Mouse (Mus musculus) cerebellum, postnatal 4 days (tissue): ENCODE results near the gene Scp2.
"Not testable (repeated sequence)": the region's sequence is repeated elsewhere in the genome, so short reads cannot be mapped to it uniquely, and the experiment has no call there.

Source experiments
- DNase-seq, 2 experiments: peaks; one replicate each; pipeline ENCODE4 v3.0.0; 2022; ENCODE audit warnings: low spot score in 2 of 2, mixed read lengths in 1 of 2

Gene Scp2

GRCm38 (mm10) chr4:108109728-108110127 is 35.1 kb downstream of the Scp2 start:
- DNase-seq: no peak

- DNase-seq: no peak
These were observed 48.5 kb downstream of the Scp2 start, which contains the start of gene Podn for GRCm38 (mm10) chr4:108096345-108096744. Gene Podn, minus strand, starts transcription at chr4:108096445.

DNA sequence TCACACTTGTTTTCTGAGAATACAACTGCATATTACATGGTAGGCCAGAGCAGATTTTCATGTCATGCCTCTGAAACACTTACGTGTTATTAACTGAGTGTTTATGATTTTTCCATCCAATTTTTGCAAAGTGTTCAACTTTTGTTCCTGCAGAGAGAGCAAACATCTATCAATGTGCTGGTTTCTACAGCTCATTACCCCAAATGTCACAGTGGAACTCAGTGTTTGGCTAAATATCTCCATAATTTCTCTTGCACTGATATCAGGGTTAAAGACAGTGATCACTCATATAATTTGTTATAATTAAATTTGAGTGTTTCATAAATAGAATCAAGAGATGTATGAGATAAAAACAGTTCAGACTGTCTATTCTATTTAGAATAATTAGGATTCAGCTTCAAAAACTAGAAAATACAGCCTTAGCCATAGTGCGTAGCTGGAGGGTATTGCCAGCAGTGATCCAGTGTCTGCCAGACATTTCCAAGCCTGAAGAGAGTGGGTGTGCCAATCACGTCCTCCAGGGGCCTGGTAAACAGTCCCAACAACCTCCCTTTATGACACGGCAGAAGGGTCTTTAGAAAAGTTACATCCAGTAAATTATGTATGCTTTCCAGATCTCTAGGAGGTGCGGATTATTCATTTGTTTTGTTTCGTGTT is 51.9 kb downstream of the Scp2 start:
- no peak for DNase-seq

DNA sequence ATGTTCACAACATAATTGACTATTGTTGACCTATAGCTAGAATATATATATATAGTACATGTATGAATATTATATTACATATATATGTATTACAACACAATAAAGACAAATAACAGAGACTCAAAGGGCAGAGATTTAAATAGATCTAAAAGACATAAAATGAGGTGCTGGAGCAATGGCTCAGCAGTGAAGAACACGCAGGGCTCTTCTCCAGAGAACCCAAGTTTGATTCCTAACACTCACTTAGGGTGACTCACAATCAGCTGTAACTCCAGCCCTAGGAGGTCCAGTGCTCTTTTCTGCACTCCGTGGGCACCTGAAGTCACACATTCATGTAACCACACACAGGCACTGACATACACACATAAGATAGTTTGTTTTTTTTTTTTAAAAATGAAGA is 60.8 kb downstream of the Scp2 start:
- no peak for DNase-seq

DNA sequence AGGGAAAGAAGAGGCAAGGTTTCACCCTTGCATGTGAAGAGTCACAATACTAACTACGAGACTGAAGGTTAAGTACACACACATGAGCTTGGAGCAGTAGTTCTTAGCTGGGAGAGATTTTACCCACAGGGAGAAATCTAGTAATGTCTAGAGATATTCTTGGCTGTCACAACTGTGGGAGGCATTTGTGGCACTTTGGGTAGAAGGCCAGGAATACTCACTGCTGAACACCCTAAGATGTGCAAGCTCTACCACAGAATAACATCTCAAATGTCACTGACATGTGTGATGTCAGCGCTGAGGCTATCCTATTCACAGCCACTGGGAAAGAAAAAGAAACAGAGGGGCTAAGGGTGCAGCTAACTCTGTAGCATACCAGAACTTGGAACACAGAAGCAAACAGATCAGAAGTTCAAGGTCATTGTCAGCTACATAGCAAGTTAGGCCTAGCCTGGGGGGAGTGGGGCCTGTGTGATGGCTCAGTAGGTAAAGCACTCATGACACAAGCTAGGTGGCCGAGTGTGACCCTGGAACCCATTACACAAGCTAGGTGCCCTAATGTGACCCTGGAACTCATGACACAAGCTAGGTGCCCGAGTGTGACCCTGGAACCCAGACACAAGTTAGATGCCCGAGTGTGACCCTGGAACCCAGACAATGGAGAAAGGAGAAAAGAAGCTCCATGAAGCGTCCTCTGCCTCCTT is 61.6 kb downstream of the Scp2 start:
- no peak for DNase-seq

DNA sequence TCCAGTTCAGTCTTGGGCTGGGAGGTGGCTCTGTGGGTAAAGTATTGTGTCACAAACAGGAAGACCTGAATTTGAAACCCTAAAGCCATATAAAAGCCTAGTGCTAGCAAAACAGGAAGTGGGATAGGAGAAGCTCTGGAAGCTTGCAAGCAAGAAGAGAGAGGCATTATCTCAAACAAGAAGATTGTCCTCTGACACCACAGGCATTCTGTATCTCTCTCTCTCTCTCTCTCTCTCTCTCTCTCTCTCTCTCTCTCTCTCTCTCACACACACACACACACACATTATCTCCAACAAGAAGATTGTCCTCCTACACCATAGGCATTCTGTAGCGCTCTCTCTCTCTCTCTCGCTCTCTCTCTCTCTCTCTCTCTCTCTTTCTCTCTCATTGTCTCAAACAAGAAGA is 62.4 kb downstream of the Scp2 start:
- DNase-seq: no peak

- DNase-seq: no peak
These were observed 63.9 kb downstream of the Scp2 start for GRCm38 (mm10) chr4:108080876-108081275.

DNA sequence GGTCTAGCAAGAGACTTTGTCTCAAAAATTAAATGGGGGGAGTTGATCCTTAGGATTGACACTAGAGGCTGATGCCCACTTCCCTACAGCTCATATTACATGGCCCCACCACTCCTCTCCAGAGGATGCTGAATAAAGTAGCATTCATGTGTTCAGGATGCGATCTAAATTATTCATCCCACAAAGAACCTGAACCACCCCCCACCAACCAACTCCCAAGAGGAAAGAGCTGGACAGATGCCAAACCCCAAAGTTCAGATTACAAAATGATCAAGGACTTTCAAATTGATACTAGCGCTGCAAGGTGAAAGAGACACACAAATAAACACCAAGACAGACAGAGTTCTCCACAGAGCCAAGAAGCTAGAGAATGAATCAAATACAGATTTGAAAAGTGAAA is 65.0 kb downstream of the Scp2 start:
- DNase-seq: no peak

GRCm38 (mm10) chr4:108079191-108079590 is 65.6 kb downstream of the Scp2 start:
- not testable (repeated sequence) for DNase-seq

- no peak for DNase-seq
These were observed 67.4 kb downstream of the Scp2 start for GRCm38 (mm10) chr4:108077224-108077955.

GRCm38 (mm10) chr4:108074204-108074823 is 70.5 kb downstream of the Scp2 start:
- DNase-seq: no peak

DNA sequence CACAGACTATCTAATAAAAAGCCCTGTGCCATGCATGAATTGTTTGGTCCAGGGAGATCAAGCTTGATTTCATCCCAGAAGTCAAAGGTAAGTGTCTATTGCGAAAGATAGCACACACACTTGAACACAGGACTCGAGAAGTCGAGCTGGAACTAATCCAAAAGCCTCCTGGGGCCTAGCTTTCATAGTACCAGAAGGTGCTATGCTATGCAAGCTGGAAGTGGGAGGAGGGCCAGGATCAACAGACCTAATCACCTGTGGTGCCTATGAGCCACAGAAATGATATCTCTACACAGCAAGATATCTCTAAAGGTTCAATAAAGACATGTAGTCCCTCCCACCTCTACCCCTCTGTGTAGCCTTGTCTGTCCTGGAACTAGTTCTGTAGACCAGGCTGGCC is 72.7 kb downstream of the Scp2 start:
- no peak for DNase-seq

DNA sequence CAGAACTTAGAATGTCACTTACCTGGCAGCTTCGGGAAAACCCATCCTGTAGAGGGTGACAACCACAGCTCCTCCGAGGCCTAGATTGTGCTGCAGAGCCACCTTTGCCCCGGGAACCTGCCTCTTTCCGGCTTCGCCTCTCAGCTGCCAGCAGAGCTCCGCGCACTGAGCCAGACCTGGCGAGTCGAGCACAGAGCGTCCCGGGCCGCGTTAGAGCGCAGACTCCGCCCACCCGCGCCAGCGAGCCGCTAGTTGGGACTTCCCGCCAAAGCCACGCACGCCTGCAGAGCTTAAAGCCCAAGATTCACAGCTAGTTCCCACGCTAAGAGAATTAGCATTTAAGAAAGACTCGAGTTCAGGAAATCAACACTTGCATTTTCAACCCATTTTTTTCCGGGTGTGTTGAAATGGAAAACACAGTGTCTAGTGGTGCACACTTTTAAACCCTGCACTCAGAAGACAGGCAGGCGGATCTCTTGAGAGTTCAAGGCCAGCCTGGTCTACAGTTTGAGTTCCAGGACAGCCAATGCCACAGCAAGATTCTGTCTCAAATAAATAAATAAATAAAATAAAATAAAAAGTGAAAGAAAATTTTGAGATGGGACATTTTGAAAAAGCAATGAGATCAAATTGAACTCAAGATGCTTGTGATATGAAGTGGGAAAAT is 73.4 kb downstream of the Scp2 start:
- DNase-seq: peak; percentile 75 to 92

- DNase-seq: no peak
These were observed 74.1 kb downstream of the Scp2 start for GRCm38 (mm10) chr4:108070723-108071122.

- no peak for DNase-seq
These were observed 74.5 kb downstream of the Scp2 start for GRCm38 (mm10) chr4:108070286-108070685.

DNA sequence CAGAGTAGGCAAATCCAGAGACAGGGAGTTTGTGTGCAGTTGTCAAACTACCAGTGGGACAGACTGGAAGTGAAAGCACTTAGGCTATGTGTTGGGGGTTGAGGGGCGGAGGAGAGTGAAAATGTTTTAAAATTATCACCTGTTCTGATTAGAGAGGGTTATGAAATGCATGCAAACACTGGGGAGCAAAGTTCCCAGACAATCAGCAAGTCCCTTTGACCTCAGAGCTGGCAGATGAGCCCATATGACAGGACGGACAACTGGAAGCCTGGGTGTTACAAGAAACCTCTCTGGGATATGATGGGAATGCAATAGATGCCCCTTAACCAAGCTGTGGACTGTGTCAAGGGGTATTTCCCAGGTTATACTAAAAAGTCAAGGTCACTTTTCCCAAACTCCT is 76.7 kb downstream of the Scp2 start:
- no peak for DNase-seq

- no peak for DNase-seq
These were observed 77.5 kb downstream of the Scp2 start for GRCm38 (mm10) chr4:108067261-108067660.

DNA sequence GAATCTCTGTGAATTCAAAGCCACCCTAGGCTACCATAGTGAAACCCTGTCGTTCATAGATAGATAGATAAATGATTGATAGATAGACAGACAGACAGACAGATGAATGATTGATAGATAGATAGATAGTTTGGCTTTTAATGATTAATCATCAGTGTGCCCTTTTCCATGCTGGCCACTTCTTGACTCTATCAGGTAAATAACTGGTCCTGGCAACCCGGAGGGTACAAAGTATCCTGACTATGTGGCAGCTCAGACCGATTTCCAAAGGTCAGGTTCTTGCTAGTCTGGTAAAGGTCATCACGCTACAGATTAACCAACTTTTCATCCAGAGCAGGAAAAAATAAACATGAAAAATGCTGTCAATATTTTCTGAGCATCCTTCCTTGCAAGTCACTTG is 78.2 kb downstream of the Scp2 start:
- DNase-seq: no peak

DNA sequence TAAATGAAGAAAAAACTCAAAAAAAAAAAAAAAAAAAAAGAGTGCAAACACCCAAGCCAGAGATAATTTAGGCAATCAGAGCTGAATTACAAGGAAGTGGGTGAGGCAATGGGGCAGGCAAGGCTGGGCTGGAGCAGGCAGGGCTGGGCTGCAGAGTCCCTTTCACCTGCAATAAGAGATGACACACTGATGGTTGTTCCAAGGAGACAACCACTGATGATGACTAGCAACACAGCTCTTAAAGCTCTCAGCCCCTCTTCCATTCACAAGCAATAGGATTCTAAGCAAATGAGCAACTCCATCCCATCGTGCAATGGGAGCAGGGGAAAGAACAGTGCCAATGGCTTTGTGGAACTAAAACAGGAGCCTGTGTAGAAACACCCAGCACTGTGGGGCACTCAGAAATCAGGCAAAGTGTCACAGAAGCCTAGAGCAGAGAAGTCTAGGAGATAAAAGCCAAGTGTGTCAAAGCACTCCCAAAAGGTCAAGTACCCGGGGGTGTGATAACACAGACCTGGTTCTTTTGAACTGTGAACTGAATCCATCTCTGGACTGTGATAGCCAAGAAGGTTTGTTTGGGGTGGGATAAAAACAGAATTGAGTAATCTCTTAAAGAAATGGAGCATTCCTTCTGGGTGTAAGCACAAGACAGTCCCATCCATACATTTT is 79.5 kb downstream of the Scp2 start:
- no peak for DNase-seq

DNA sequence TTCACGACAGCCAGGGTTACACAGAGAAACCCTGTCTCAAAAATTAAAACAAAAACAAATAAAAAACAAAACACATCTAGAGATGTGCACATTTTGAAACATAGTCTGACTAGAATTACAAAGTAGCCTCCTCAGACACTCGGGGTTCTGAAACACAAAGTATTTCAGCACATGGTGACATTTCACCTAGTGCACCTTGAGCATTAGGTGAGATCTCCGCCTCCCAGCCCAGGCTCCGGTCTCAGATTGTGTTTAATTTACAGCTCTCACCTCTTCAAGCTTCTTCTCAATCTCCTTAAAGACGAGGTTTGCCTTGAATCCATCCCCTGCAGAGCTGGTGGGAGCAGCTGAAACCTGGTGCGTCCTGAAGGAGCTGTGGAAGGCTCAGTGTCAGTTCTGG is 81.2 kb downstream of the Scp2 start:
- DNase-seq: no peak

DNA sequence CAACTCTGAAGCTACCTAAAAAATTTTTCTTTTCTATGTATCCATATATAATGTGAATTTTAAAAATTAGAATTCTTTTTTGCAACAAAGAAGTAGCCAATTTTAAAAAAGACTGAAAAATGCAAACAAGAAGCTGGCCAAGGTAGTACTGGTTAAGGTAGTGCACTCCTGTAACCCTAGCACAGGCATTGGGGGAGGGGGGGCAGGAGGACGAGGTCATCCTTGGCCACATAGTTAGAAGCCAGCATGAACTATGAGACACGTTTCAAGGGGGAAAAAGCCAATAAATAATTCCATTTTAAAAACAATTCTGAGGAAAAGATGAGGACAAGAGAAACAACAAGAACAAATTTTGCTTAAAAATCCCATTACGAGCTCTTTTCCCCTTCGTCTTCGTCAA is 82.3 kb downstream of the Scp2 start:
- no peak for DNase-seq
